Mouse (Mus musculus): ENCODE data around the gene Asb3. TPM values are rescaled to one million over a fixed set of nuclear protein-coding genes. Genes with fewer than 3 reads are reported as not detected.

The Asb3 gene
- 1 to 10 TPM; 7.3 to 9.1 TPM for total RNA-seq (2021)

GRCm38 (mm10) chr11:30885171-30885871 lies at the start of gene Asb3, which contains the start of gene Gpr75:
Gene Asb3 (plus strand): TSS chr11:30885416.
Gene Gpr75 (plus strand): TSS chr11:30885358.
- intact Hi-C loops (cut with DNase I), result no loop called here
- peak; percentile 56 to 60 for DNase-seq

GRCm38 (mm10) chr11:30838793-30839192 lies 46.4 kb upstream of the Asb3 start:
- DNase-seq, result no peak
- intact Hi-C loops (cut with DNase I), result no loop called here

- intact Hi-C loops (cut with DNase I), result no loop called here
- no peak for DNase-seq
These were observed 40.9 kb upstream of the Asb3 start for GRCm38 (mm10) chr11:30844355-30844754.

- intact Hi-C loops (cut with DNase I), result no loop called here
- no peak for DNase-seq
These were observed 12.8 kb upstream of the Asb3 start for GRCm38 (mm10) chr11:30872425-30872824.

- intact Hi-C loops (cut with DNase I), result no loop called here
- no peak for DNase-seq
These were observed 2.9 kb downstream of the Asb3 start for GRCm38 (mm10) chr11:30888153-30888552.

GRCm38 (mm10) chr11:30896201-30896600 lies 11.0 kb downstream of the Asb3 start:
- DNase-seq, result no peak
- intact Hi-C loops (cut with DNase I), result no loop called here

GRCm38 (mm10) chr11:30899312-30899711 lies 14.1 kb downstream of the Asb3 start:
- DNase-seq, result no peak
- intact Hi-C loops (cut with DNase I), result no loop called here

- intact Hi-C loops (cut with DNase I), result no loop called here
- no peak for DNase-seq
These were observed 27.1 kb downstream of the Asb3 start for GRCm38 (mm10) chr11:30912311-30912710.

GRCm38 (mm10) chr11:30920641-30921040 lies 35.4 kb downstream of the Asb3 start:
- intact Hi-C loops (cut with DNase I), result no loop called here
- no peak for DNase-seq

GRCm38 (mm10) chr11:30923283-30923682 lies 38.1 kb downstream of the Asb3 start:
- intact Hi-C loops (cut with DNase I), result no loop called here
- DNase-seq, result no peak

- no peak for DNase-seq
These were observed 42.9 kb downstream of the Asb3 start for GRCm38 (mm10) chr11:30928079-30928478.

GRCm38 (mm10) chr11:30928498-30928897 lies 43.3 kb downstream of the Asb3 start:
- intact Hi-C loops (cut with DNase I), result no loop called here
- no peak for DNase-seq

More at GRCm38 (mm10) chr11:30928079-30928478, 42.9 kb downstream of the Asb3 start:
- intact Hi-C loops (cut with DNase I), result no loop called here

GRCm38 (mm10) chr11:30943522-30943921 lies 58.3 kb downstream of the Asb3 start:
- intact Hi-C loops (cut with DNase I), result no loop called here
- DNase-seq, result no peak

- intact Hi-C loops (cut with DNase I), result no loop called here
- no peak for DNase-seq
These were observed 67.6 kb downstream of the Asb3 start for GRCm38 (mm10) chr11:30952829-30953228.

- DNase-seq, result peak; percentile 50 to 63
- intact Hi-C loops (cut with DNase I), result loop anchor here (2.0 kb wide), 1 partner anchor 33 kb away; the partner anchor contains the start of gene Chac2
These were observed 68.4 kb downstream of the Asb3 start for GRCm38 (mm10) chr11:30953469-30954154.

GRCm38 (mm10) chr11:30954279-30954725 lies 69.1 kb downstream of the Asb3 start, which contains the start of gene Erlec1:
Gene Erlec1 (minus strand): TSS chr11:30954335.
- intact Hi-C loops (cut with DNase I), result loop anchor here (2.0 kb wide), 1 partner anchor 32 kb away; the partner anchor contains the start of gene Chac2
- DNase-seq, result peak; percentile 90 to 92

- no peak for DNase-seq
- intact Hi-C loops (cut with DNase I), result no loop called here
These were observed 100.0 kb downstream of the Asb3 start for GRCm38 (mm10) chr11:30985237-30985636.

GRCm38 (mm10) chr11:30985877-30986624 lies 100.8 kb downstream of the Asb3 start, which contains the start of gene Chac2:
Gene Chac2 (minus strand): TSS chr11:30986350.
- intact Hi-C loops (cut with DNase I), result loop anchor here (2.0 kb wide), 1 partner anchor 31 kb away; the partner anchor contains the start of gene Erlec1

GRCm38 (mm10) chr11:30986625-30987017 lies 101.4 kb downstream of the Asb3 start:
- intact Hi-C loops (cut with DNase I), result loop anchor here (2.0 kb wide), 1 partner anchor 32 kb away; the partner anchor contains the start of gene Erlec1
- peak in 1 of 2 experiments; percentile 5 for DNase-seq

More at GRCm38 (mm10) chr11:30985877-30986624, 100.8 kb downstream of the Asb3 start, which contains the start of gene Chac2:
- peak; percentile 90 to 92 for DNase-seq

GRCm38 (mm10) chr11:30996670-30997069 lies 111.5 kb downstream of the Asb3 start:
- DNase-seq, result no peak

GRCm38 (mm10) chr11:30998199-30998598 lies 113.0 kb downstream of the Asb3 start:
- DNase-seq, result no peak
- intact Hi-C loops (cut with DNase I), result no loop called here

More at GRCm38 (mm10) chr11:30996670-30997069, 111.5 kb downstream of the Asb3 start:
- intact Hi-C loops (cut with DNase I), result no loop called here

All from heart, postnatal 10 days (tissue).